Mouse (Mus musculus): ENCODE data around the gene Pnpla3. TPM values are rescaled to one million over a fixed set of nuclear protein-coding genes. Genes with fewer than 3 reads are reported as not detected.

Gene Pnpla3
- polyA plus RNA-seq, 1 experiment, result 0.61 TPM

DNA sequence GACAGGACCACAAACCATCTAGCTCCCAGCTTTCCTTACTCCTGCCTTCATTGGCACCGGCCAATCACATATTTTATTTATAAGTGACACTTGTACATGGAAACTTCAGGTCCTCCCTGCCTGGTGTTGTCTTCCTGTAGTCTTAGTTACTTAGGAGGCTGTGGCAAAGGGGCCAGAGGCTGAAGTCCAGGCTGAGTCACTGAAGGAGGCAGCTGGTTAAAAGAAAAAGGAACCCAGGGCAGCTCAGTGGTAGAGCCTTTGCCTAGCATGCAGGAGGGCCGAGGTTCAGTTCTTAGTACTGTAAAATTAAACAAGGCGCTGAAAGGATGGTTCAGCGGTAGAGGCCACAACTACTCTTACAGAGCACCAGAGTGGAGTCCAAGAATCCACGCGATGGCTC, 819 bp upstream of the Pnpla3 start:
- Histone ChIP-seq H3K4me3 (ENCODE audit: low read depth, low read length) (no peak overlapping the region), H3K27ac (ENCODE audit: insufficient read depth, low read length) (no peak overlapping the region), H3K4me1 (ENCODE audit: control insufficient read depth, insufficient read depth, low read length) (peaks cover 2% of the 10 kb centered on the region), H3K27me3 (ENCODE audit: control insufficient read depth, insufficient read depth, low read length, poor library complexity, severe bottlenecking) (no peaks in the 10 kb centered on the region), H3K36me3 (ENCODE audit: control insufficient read depth, insufficient read depth, low read length, poor library complexity, severe bottlenecking) (no peaks in the 10 kb centered on the region), H3K9ac (ENCODE audit: low read depth, poor library complexity, severe bottlenecking) (no peak overlapping the region), H3K9me3 (replicated peaks; ENCODE audit: control insufficient read depth, insufficient read depth, low read length, poor library complexity, severe bottlenecking) (no peaks in the 10 kb centered on the region)
- no peak for TF ChIP-seq EP300 (IDR thresholded peaks at IDR 0.05; ENCODE audit: insufficient read depth, low read depth, low read length)
- TF ChIP-seq POLR2A (IDR thresholded peaks at IDR 0.05; ENCODE audit: insufficient read depth, low read length), result no peak
- TF ChIP-seq CTCF (IDR thresholded peaks at IDR 0.05; ENCODE audit: low read depth, low read length), result no peak

DNA sequence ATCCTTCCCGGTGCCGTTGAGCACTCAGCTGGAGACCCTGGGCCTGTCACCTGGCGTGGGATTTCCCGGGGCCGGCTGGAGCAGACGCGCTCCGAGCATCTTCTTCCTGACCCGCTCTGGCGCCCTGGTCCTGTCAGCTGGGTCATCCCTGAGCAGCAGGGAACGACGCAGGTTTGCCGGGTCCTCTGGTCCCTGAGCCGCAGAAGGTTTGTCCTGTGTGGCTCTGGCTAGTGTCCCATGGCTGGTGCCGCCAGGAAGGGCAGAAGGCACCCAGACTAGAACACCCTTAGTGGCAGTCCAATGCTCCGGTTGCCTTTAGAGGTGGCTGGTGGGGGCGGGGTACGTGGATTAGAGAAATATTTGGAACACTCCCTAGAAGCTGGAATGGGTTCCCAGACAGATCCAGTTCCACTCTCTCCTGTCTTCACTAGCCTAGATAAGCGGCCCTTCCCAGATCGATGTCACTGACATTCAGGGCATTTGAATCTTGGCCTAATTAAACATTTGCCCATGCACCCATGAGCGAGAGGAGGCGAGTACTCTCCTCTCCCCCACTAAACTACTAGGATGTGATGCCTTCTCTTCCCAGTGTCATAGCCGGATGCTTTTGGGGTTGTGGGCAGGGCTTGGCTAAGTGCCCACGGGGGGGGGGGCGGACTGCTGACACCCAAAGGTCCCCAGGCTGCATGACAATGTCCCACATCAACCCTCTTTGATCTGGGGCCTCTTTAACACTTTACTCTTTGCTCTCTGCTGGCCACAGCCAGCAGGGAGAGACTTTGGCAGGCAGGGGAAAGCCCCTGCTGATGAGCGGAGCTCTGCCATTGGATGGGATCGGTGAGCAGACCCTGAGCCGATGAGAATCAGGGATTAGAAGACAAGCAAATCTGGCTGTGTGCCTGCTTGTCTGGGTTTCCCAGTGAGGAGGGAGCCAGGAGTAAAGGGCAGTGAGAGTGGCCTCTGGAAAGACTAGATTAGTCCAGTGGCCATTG, 829 bp downstream of the Pnpla3 start:
- H3K9ac ChIP-seq (ENCODE audit: low read depth, poor library complexity, severe bottlenecking), result peak overlapping the region; percentile 41
- no peak overlapping the region for H3K27ac ChIP-seq (ENCODE audit: insufficient read depth, low read length)
- H3K4me3 ChIP-seq (ENCODE audit: low read depth, low read length), result peak overlapping the region; percentile 70

DNA sequence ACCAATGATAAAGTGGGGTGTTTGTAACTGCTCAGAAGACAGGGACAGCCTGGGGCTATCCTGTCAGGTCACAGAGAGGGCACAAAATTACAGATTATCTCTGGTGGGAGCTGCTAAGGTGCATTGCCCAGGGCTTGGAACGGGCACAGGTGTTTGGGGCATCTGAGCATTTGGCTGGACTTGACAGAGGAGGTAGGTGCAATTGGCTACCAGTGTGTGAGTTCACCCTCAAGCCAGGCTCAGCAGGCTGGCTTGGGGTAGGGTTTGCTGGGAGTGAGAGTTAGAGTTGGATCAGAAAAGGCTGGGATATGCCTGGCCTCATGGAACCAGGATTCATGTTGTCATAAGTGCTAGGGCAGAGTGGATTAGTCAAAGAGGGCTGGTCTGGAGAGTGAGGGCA, 1.9 kb downstream of the Pnpla3 start:
- Histone ChIP-seq H3K9ac (ENCODE audit: low read depth, poor library complexity, severe bottlenecking) (no peak overlapping the region), H3K27ac (ENCODE audit: insufficient read depth, low read length) (no peak overlapping the region), H3K4me3 (ENCODE audit: low read depth, low read length) (no peak overlapping the region), H3K4me1 (ENCODE audit: control insufficient read depth, insufficient read depth, low read length) (peaks cover 2% of the 10 kb centered on the region), H3K9me3 (replicated peaks; ENCODE audit: control insufficient read depth, insufficient read depth, low read length, poor library complexity, severe bottlenecking) (no peaks in the 10 kb centered on the region), H3K36me3 (ENCODE audit: control insufficient read depth, insufficient read depth, low read length, poor library complexity, severe bottlenecking) (no peaks in the 10 kb centered on the region), H3K27me3 (ENCODE audit: control insufficient read depth, insufficient read depth, low read length, poor library complexity, severe bottlenecking) (no peaks in the 10 kb centered on the region)
- TF ChIP-seq CTCF (IDR thresholded peaks at IDR 0.05; ENCODE audit: low read depth, low read length) (no peak), POLR2A (IDR thresholded peaks at IDR 0.05; ENCODE audit: insufficient read depth, low read length) (no peak), EP300 (IDR thresholded peaks at IDR 0.05; ENCODE audit: insufficient read depth, low read depth, low read length) (no peak)

More for the DNA sequence above, 829 bp downstream of the Pnpla3 start:
- H3K27me3 ChIP-seq (ENCODE audit: control insufficient read depth, insufficient read depth, low read length, poor library complexity, severe bottlenecking), result no peaks in the 10 kb centered on the region
- H3K9me3 ChIP-seq (replicated peaks; ENCODE audit: control insufficient read depth, insufficient read depth, low read length, poor library complexity, severe bottlenecking), result no peaks in the 10 kb centered on the region
- TF ChIP-seq EP300 (IDR thresholded peaks at IDR 0.05; ENCODE audit: insufficient read depth, low read depth, low read length) (no peak), CTCF (IDR thresholded peaks at IDR 0.05; ENCODE audit: low read depth, low read length) (no peak), POLR2A (IDR thresholded peaks at IDR 0.05; ENCODE audit: insufficient read depth, low read length) (no peak)
- peaks cover 2% of the 10 kb centered on the region for H3K4me1 ChIP-seq (ENCODE audit: control insufficient read depth, insufficient read depth, low read length)
- no peaks in the 10 kb centered on the region for H3K36me3 ChIP-seq (ENCODE audit: control insufficient read depth, insufficient read depth, low read length, poor library complexity, severe bottlenecking)

DNA sequence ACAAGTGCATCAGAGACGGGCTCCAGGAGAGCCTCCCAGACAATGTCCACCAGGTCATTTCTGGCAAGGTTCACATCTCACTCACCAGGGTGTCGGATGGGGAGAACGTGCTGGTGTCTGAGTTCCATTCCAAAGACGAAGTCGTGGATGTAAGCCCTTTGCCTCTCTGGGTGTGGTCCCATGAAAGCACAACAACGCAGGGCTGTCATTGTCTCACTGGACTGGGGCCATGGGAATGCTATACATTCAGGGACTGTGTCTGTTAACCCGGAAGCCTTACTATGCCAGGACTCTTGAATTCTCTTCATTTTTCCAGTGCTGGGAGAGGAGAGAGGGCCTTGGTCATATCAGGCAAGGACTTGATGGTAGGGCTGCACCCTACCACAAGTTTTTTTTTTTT, 3.5 kb downstream of the Pnpla3 start:
- Histone ChIP-seq H3K4me3 (ENCODE audit: low read depth, low read length) (no peak overlapping the region), H3K36me3 (ENCODE audit: control insufficient read depth, insufficient read depth, low read length, poor library complexity, severe bottlenecking) (no peaks in the 10 kb centered on the region), H3K27ac (ENCODE audit: insufficient read depth, low read length) (no peak overlapping the region), H3K9me3 (replicated peaks; ENCODE audit: control insufficient read depth, insufficient read depth, low read length, poor library complexity, severe bottlenecking) (no peaks in the 10 kb centered on the region), H3K9ac (ENCODE audit: low read depth, poor library complexity, severe bottlenecking) (no peak overlapping the region), H3K27me3 (ENCODE audit: control insufficient read depth, insufficient read depth, low read length, poor library complexity, severe bottlenecking) (no peaks in the 10 kb centered on the region), H3K4me1 (ENCODE audit: control insufficient read depth, insufficient read depth, low read length) (peaks cover 2% of the 10 kb centered on the region)
- TF ChIP-seq CTCF (IDR thresholded peaks at IDR 0.05; ENCODE audit: low read depth, low read length) (no peak), EP300 (IDR thresholded peaks at IDR 0.05; ENCODE audit: insufficient read depth, low read depth, low read length) (no peak), POLR2A (IDR thresholded peaks at IDR 0.05; ENCODE audit: insufficient read depth, low read length) (no peak)

DNA sequence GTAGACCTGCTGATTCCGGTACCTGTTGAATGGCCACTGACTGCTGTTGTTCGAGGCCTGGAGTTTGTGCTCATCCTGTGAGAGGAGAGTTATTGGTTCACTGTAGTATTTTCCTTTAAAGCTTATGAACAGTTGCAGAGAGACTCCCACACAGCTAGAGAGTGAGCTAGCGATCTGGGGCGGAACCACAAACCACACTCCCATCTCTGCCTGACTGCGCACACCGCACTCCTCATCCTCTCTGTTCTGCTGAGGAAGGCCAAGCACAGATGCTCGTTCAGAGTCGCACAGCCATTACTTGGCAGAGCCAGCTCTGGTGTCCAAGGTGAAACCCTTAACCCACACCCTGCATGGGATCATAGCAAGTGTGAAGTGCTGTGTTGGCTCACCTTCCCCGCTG, 11.1 kb downstream of the Pnpla3 start:
- Histone ChIP-seq H3K4me3 (ENCODE audit: low read depth, low read length) (no peak overlapping the region), H3K27me3 (ENCODE audit: control insufficient read depth, insufficient read depth, low read length, poor library complexity, severe bottlenecking) (no peaks in the 10 kb centered on the region), H3K9me3 (replicated peaks; ENCODE audit: control insufficient read depth, insufficient read depth, low read length, poor library complexity, severe bottlenecking) (no peaks in the 10 kb centered on the region), H3K9ac (ENCODE audit: low read depth, poor library complexity, severe bottlenecking) (no peak overlapping the region), H3K36me3 (ENCODE audit: control insufficient read depth, insufficient read depth, low read length, poor library complexity, severe bottlenecking) (no peaks in the 10 kb centered on the region), H3K27ac (ENCODE audit: insufficient read depth, low read length) (no peak overlapping the region), H3K4me1 (ENCODE audit: control insufficient read depth, insufficient read depth, low read length) (no peaks in the 10 kb centered on the region)
- no peak for TF ChIP-seq CTCF (IDR thresholded peaks at IDR 0.05; ENCODE audit: low read depth, low read length)
- TF ChIP-seq EP300 (IDR thresholded peaks at IDR 0.05; ENCODE audit: insufficient read depth, low read depth, low read length), result no peak
- no peak for TF ChIP-seq POLR2A (IDR thresholded peaks at IDR 0.05; ENCODE audit: insufficient read depth, low read length)

DNA sequence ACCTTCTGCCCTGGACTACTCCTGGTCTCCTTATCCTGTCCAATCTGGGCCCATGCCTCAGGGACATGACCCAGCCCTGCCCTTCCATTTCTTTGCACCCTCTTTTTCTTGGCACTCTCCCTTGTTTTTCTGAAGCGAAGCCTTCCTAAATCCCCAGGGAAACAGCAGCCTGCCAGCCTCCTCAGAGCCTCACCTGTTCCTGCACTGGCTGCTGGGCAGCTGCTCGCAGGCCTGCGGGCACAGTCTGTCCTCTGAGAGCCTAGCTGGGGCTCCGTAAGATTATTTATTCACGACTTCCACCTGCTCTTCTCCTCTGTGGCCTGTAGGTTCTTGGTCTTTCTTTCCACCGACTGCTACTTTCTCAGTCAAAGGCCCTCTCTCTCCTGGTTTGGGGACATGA, 14.4 kb downstream of the Pnpla3 start:
- H3K9me3 ChIP-seq (replicated peaks; ENCODE audit: control insufficient read depth, insufficient read depth, low read length, poor library complexity, severe bottlenecking), result no peaks in the 10 kb centered on the region
- no peaks in the 10 kb centered on the region for H3K27me3 ChIP-seq (ENCODE audit: control insufficient read depth, insufficient read depth, low read length, poor library complexity, severe bottlenecking)
- no peak overlapping the region for H3K4me3 ChIP-seq (ENCODE audit: low read depth, low read length)
- no peak overlapping the region for H3K27ac ChIP-seq (ENCODE audit: insufficient read depth, low read length)
- TF ChIP-seq CTCF (IDR thresholded peaks at IDR 0.05; ENCODE audit: low read depth, low read length), result no peak
- TF ChIP-seq EP300 (IDR thresholded peaks at IDR 0.05; ENCODE audit: insufficient read depth, low read depth, low read length), result no peak
- no peak for TF ChIP-seq POLR2A (IDR thresholded peaks at IDR 0.05; ENCODE audit: insufficient read depth, low read length)
- H3K36me3 ChIP-seq (ENCODE audit: control insufficient read depth, insufficient read depth, low read length, poor library complexity, severe bottlenecking), result no peaks in the 10 kb centered on the region
- H3K9ac ChIP-seq (ENCODE audit: low read depth, poor library complexity, severe bottlenecking), result no peak overlapping the region
- peaks cover 14% of the 10 kb centered on the region for H3K4me1 ChIP-seq (ENCODE audit: control insufficient read depth, insufficient read depth, low read length)
